Mouse (Mus musculus) ES-Bruce4 (cell line): ENCODE measurements around the gene Sipa1l2. TPM values are rescaled to one million over a fixed set of nuclear protein-coding genes. Genes with fewer than 3 reads are reported as not detected.

Source experiments
- H3K27ac ChIP-seq: 2 replicates; pipeline ENCODE4 v1.5.1; 2012; ENCODE audit warnings: low read length, inconsistent platforms; ENCODE audit not compliant: insufficient read depth
- H3K27me3 ChIP-seq: 2 replicates; pipeline ENCODE4 v1.6.1; 2012; ENCODE audit warnings: mild to moderate bottlenecking, low read length, inconsistent platforms; ENCODE audit not compliant: control insufficient read depth, poor library complexity, insufficient read depth, severe bottlenecking
- H3K36me3 ChIP-seq: 2 replicates; pipeline ENCODE4 v1.6.1; 2012; ENCODE audit warnings: inconsistent platforms, mild to moderate bottlenecking, low read length, moderate library complexity; ENCODE audit not compliant: control insufficient read depth, poor library complexity, insufficient read depth, severe bottlenecking
- H3K4me1 ChIP-seq: one replicate; pipeline ENCODE4 v1.8.1; 2011; ENCODE audit warnings: low read length; ENCODE audit not compliant: control insufficient read depth, insufficient read depth
- H3K4me3 ChIP-seq: 2 replicates; pipeline ENCODE4 v1.5.1; 2011; ENCODE audit warnings: low read depth, mild to moderate bottlenecking, low read length
- H3K9ac ChIP-seq: 2 replicates; pipeline ENCODE4 v1.6.1; 2012; ENCODE audit warnings: low read depth, mild to moderate bottlenecking, inconsistent platforms; ENCODE audit not compliant: poor library complexity, severe bottlenecking
- H3K9me3 ChIP-seq: replicated peaks from 2 replicates; pipeline ENCODE4 v1.6.1; 2012; ENCODE audit warnings: mild to moderate bottlenecking, low read length, inconsistent platforms; ENCODE audit not compliant: control insufficient read depth, poor library complexity, insufficient read depth, severe bottlenecking
- CTCF ChIP-seq: IDR thresholded peaks from one replicate; pipeline ENCODE4 v1.8.1; 2011; ENCODE audit warnings: low read depth, low read length
- EP300 ChIP-seq: IDR thresholded peaks from 2 replicates; pipeline ENCODE4 v1.6.1; 2011; ENCODE audit warnings: low read depth, low read length; ENCODE audit not compliant: insufficient read depth
- POLR2A ChIP-seq: IDR thresholded peaks from one replicate; pipeline ENCODE4 v1.8.1; 2011; ENCODE audit warnings: low read length; ENCODE audit not compliant: insufficient read depth
- polyA plus RNA-seq: library from polyadenylated mRNA; stranded (reverse); fragments of >200 nt; gene quantifications from 2 replicates; pipeline ENCODE4 v1.2.4, GENCODE M21; 2011; ENCODE audit warnings: low read depth; ENCODE audit not compliant: missing spikeins, insufficient read depth, insufficient read length

Gene Sipa1l2
- polyA plus RNA-seq, 1 experiment = 25.1 TPM

- Histone ChIP-seq H3K27ac (no peak overlapping the region), H3K27me3 (no peaks in the 10 kb centered on the region), H3K9ac (no peak overlapping the region), H3K9me3 (no peaks in the 10 kb centered on the region), H3K36me3 (no peaks in the 10 kb centered on the region), H3K4me3 (no peak overlapping the region), H3K4me1 (peaks cover 11% of the 10 kb centered on the region)
- TF ChIP-seq EP300 (no peak), CTCF (no peak), POLR2A (no peak)
Observed at GRCm38 (mm10) chr8:125539056-125540013, 30.3 kb downstream of the Sipa1l2 start.

GRCm38 (mm10) chr8:125538265-125538664, 31.3 kb downstream of the Sipa1l2 start:
- Histone ChIP-seq H3K27ac (no peak overlapping the region), H3K9me3 (no peaks in the 10 kb centered on the region), H3K27me3 (no peaks in the 10 kb centered on the region), H3K4me3 (no peak overlapping the region), H3K4me1 (peaks cover 11% of the 10 kb centered on the region), H3K9ac (no peak overlapping the region), H3K36me3 (no peaks in the 10 kb centered on the region)
- TF ChIP-seq POLR2A (no peak), EP300 (no peak), CTCF (no peak)

GRCm38 (mm10) chr8:125533709-125534108, 35.9 kb downstream of the Sipa1l2 start:
- Histone ChIP-seq H3K9me3 (no peaks in the 10 kb centered on the region), H3K4me3 (no peak overlapping the region), H3K9ac (no peak overlapping the region), H3K27ac (no peak overlapping the region), H3K36me3 (no peaks in the 10 kb centered on the region), H3K4me1 (peaks cover 14% of the 10 kb centered on the region), H3K27me3 (no peaks in the 10 kb centered on the region)
- no peak for TF ChIP-seq EP300
- TF ChIP-seq CTCF = no peak
- TF ChIP-seq POLR2A = no peak

- Histone ChIP-seq H3K4me1 (peaks cover 15% of the 10 kb centered on the region), H3K9ac (no peak overlapping the region), H3K9me3 (no peaks in the 10 kb centered on the region), H3K4me3 (no peak overlapping the region), H3K27me3 (no peaks in the 10 kb centered on the region), H3K27ac (no peak overlapping the region), H3K36me3 (no peaks in the 10 kb centered on the region)
- TF ChIP-seq CTCF (no peak), EP300 (no peak), POLR2A (no peak)
Observed at GRCm38 (mm10) chr8:125532953-125533352, 36.7 kb downstream of the Sipa1l2 start.

GRCm38 (mm10) chr8:125532177-125532576, 37.4 kb downstream of the Sipa1l2 start:
- Histone ChIP-seq H3K9me3 (no peaks in the 10 kb centered on the region), H3K27ac (no peak overlapping the region), H3K27me3 (no peaks in the 10 kb centered on the region), H3K36me3 (no peaks in the 10 kb centered on the region), H3K4me3 (no peak overlapping the region), H3K4me1 (peaks cover 15% of the 10 kb centered on the region), H3K9ac (no peak overlapping the region)
- TF ChIP-seq EP300 (no peak), CTCF (no peak), POLR2A (no peak)

GRCm38 (mm10) chr8:125531640-125532039, 38.0 kb downstream of the Sipa1l2 start:
- H3K4me1 ChIP-seq = peaks cover 17% of the 10 kb centered on the region
- no peak overlapping the region for H3K4me3 ChIP-seq
- no peak overlapping the region for H3K27ac ChIP-seq
- TF ChIP-seq EP300 (no peak), CTCF (no peak), POLR2A (no peak)
- H3K27me3 ChIP-seq = no peaks in the 10 kb centered on the region
- no peaks in the 10 kb centered on the region for H3K9me3 ChIP-seq
- H3K36me3 ChIP-seq = no peaks in the 10 kb centered on the region
- H3K9ac ChIP-seq = no peak overlapping the region
